Mouse (Mus musculus) embryo, embryonic 10.5 days (tissue): ENCODE data around the gene Svs2.
"Not testable (repeated sequence)": the region's sequence is repeated elsewhere in the genome, so short reads cannot be mapped to it uniquely, and the experiment has no call there.

ENCODE experiments used
- DNase-seq: peaks from one replicate; pipeline ENCODE4 v3.0.0-alpha.2; 2015; ENCODE audit warnings: low spot score

The Svs2 gene

GRCm38 (mm10) chr2:164238366-164238765 lies at the start of gene Svs2:
Gene Svs2, minus strand, starts transcription at chr2:164238466.
- DNase-seq: no peak

- no peak for DNase-seq
Measured at GRCm38 (mm10) chr2:164278359-164278758, 40.1 kb upstream of the Svs2 start, which contains the start of gene Svs4. Gene Svs4, minus strand, starts transcription at chr2:164278459.

DNA sequence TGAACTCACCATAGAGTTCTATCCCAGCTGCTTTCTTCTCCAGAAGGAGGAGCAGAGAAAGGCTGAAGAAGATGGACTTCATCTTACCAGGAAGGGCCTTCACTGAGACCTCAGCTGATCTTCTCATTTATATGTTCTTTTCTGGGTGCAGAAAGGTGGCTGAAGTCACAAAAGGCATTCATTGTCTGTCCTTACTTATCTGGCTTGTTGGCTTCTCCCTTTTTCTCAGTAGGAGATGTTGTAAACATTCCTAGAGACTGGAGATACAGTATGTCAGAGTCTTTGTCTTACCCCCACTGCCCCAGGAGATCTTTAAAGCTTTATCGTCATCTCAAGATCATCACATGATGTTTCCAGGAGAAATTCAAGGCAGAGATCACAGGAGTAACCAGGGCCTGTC lies 18.3 kb upstream of the Svs2 start, which contains the start of gene Svs3b:
Gene Svs3b (minus strand): TSS at position 101 of the 400 bp plus-strand sequence.
- not testable (repeated sequence) for DNase-seq

DNA sequence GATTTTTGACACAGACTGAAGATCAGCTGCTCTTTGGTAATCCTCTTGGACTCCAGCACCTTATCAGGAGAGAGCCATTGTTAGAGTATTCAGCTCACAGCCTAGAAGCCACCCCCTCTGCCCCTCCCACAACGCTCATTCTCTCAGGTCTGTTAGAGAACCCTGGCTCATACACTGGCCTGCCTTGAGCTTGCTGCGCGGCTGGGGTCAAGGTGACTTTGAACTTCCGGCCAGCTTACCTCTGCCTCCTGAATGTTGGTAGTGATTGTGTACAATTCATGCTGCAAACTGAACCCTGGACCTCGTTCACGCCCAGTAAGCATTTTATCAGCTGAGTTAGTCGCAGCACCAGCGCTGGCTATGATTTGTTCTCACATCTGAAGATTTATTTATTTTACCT lies 5.6 kb downstream of the Svs2 start:
- DNase-seq: no peak

- no peak for DNase-seq
Measured at GRCm38 (mm10) chr2:164228361-164229070, 9.8 kb downstream of the Svs2 start.

GRCm38 (mm10) chr2:164221522-164221921 lies 16.7 kb downstream of the Svs2 start, which contains the start of gene Wfdc15b:
Gene Wfdc15b, minus strand, starts transcription at chr2:164221660.
- no peak for DNase-seq

- no peak for DNase-seq
Measured at GRCm38 (mm10) chr2:164219295-164219694, 19.0 kb downstream of the Svs2 start.

GRCm38 (mm10) chr2:164212711-164213110 lies 25.6 kb downstream of the Svs2 start:
- no peak for DNase-seq

DNA sequence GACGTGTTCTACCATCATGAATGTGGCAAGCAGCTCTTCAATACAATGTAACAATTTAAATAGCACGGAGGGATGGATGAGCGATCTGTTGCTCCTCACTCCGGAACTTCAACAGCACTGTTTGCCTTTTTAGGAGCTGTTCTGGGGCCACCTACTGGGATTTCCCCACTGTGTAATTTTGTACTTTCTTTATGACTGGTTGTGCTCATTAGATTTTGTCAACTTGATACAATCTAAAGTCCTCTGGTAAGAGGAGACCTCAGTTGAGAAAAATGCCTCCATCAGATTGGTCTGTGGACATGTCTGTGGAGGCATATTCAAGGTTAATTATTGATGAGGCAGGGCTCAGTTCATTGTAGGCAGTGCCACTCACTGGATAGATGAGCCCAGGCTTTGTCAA lies 27.4 kb downstream of the Svs2 start:
- DNase-seq: no peak

DNA sequence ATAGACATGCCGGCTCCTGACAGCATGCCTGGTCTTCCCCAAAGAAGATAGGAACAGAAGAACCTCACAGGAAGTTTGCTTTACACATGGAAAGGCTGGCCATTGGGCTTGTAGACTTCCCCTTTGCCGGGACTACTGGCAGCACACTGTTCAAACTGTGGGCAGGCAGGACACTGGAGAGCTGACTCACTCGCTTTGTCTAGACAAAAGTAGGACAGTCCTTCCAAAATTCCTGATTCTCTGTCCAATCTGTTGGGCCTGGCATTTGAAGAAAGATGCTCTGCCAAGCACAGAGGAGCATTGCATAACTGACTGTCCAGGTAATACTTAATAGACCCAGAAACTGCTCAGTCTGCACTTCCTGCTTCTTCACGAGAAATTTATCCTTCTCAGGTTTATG lies 31.6 kb downstream of the Svs2 start:
- no peak for DNase-seq

GRCm38 (mm10) chr2:164206011-164206410 lies 32.3 kb downstream of the Svs2 start:
- not testable (repeated sequence) for DNase-seq

GRCm38 (mm10) chr2:164199626-164200327 lies 38.5 kb downstream of the Svs2 start, which contains the start of gene Wfdc15a:
Gene Wfdc15a, minus strand, starts transcription at chr2:164200130.
- DNase-seq: no peak

DNA sequence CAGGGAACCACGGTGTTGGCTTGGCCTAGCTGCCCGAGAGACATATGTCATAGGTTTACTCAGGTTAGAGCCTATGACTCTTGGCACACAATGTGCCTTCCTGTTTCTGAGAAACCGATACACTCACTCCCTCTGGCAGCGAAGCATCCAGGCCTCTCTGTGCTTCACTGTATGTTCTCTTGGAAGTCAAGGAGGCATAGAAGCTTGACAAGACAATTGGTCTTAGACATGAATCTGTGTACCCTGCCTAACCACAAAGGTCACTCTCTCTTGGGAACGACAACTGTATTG lies 41.6 kb downstream of the Svs2 start:
- DNase-seq: no peak

DNA sequence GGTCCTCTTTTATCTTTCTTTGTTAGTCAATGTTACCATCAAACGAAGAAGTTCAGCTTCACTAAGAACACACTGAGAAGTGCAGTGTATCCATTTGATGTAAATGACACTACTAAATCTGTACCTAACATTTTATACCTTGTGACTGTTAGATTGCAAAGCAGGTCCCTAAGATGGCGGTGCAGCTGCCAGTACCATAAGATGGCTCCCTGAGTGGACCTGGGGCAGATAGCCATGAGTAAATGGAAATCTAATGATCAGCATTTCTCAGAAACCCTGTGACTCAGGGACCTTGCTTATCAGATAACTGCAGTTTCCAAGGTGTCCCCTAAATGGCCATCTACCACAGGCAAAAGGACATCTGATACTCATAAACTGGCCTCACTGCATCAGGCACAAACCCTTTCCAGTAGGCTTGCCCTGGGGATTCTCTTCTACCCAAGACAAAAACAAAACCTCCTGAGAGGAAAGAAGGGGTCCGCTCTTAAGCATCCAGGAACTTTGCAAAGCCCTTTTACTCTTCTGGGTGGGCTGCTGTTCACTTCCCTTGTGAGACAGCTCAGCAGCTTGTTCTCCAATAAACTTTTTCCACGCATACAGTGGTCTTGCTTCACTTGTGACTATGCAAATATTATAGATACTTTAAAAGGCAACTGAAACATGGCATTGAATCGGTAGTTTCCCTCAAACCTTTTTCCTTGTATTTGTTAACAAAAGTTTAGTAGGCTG lies 42.1 kb downstream of the Svs2 start:
- DNase-seq: no peak

DNA sequence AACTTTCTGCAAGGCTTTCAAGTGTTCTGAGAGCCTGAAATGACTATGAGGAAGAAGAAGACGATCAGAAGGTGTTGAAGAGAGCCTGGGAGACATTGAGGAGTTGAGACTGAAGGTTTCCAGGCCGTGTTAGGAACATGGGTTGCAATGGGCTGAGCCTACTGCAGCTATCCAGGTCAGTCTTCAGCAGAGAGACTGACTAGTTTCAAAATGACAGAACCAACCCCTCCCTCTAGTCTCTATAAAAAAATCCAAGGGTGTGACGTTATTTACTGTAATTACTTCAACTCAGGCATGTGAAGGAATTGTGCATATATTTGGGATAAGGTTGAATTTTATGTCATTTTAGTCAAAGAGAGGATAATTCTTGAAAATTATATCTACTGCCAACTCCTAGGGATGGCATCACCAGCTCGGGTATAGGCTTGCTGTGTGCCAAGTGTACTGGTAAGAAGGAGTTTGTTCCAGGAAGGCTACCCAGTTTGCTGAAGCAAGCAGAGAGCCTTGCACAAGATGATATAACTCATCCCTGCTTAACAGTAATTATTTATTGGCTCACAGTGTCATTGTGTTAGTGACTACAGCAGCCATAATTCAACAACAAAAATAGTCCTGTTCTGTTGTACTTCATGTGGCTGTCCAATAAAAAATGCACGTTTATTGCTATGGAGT lies 43.2 kb downstream of the Svs2 start:
- DNase-seq: no peak

GRCm38 (mm10) chr2:164192279-164192678 lies 46.0 kb downstream of the Svs2 start:
- no peak for DNase-seq

GRCm38 (mm10) chr2:164190576-164190975 lies 47.7 kb downstream of the Svs2 start, which contains the start of gene Wfdc12:
Gene Wfdc12, minus strand, starts transcription at chr2:164190608.
- DNase-seq: no peak

DNA sequence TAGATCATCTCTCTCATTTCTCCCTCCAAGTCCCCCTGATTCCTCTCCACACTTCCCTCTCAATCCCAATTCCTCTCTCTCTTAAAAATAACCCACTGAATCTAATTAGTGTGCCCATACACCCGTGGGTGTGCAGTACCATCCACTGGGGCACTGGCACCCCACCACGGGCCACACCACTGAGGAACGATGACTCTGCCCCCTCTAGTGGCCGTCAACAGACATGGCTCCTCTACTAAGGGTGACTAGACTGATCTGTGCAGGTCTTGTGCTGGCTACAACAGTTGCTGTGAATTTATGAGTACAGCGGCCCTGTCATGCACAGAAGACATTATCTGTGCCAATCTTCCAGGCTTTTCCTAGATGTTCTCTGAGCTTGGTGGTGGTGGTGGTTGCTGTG lies 49.5 kb downstream of the Svs2 start:
- peak; percentile 30 for DNase-seq
